Mouse (Mus musculus): ENCODE measurements around the gene Socs7. TPM values are rescaled to one million over a fixed set of nuclear protein-coding genes. Genes with fewer than 3 reads are reported as not detected.

The Socs7 gene
- polyA plus RNA-seq, 1 experiment = 6.0 TPM

DNA sequence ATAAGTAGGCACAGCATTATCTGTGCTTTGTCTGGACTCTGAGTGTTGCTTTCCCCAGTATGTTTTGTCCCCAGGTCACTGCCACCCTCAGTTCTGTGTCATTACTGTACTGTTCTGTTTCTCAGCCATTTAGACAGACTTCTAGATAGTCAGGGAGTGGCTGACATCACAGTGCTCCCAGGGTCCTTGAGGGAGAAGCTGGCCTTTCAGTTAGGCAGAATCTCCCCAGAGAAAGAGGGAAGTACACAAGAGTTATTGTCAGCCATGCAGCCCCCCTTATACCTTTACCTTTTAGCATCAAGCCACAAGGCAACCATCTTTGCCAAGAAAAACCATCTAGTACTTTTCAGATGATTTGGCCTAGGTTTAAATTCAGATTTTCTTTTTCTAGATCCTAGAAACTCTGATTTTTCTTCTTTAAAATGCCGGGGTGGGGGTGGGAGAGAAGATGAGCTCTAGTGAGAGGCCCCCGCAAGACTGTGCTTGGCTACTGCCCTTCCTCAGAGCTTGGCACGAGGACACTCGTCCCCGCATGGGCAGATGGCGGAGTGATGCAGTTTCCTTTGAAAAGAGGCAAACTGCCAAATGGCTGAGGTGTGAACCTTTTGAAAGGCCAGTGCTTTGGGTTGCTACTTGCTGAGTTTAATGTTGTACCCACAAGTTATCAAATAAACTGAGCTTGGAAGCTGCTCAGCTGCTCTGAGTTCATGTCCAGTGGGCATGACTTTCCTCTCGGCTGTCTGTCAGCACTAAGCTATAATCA lies 8.2 kb downstream of the Socs7 start:
- H3K4me3 ChIP-seq (ENCODE audit: extremely low read depth, insufficient read depth, insufficient read length) = no peak overlapping the region
- H3K27me3 ChIP-seq (ENCODE audit: control insufficient read depth, insufficient read depth, low read length) = no peaks in the 10 kb centered on the region
- no peak overlapping the region for H3K27ac ChIP-seq (ENCODE audit: insufficient read depth, low read length)
- 89% methylated on average over 7 of the region's 7 CpGs for WGBS
- H3K36me3 ChIP-seq (ENCODE audit: control insufficient read depth, insufficient read depth, low read length) = peaks cover 4% of the 10 kb centered on the region; the same call in 1 of the 2 replicates
- H3K4me1 ChIP-seq (ENCODE audit: control insufficient read depth, insufficient read depth, insufficient read length) = no peaks in the 10 kb centered on the region; the same call in 1 of the 2 replicates
- no peak for TF ChIP-seq POLR2A (IDR thresholded peaks at IDR 0.05; ENCODE audit: low read depth, low read length)
- TF ChIP-seq CTCF (IDR thresholded peaks at IDR 0.05; ENCODE audit: extremely low read depth, insufficient read depth, insufficient read length, insufficient replicate concordance) = no peak
- DNase-seq (ENCODE audit: low read depth in 1 of 2, low spot score in 2 of 2) = no peak

GRCm38 (mm10) chr11:97372159-97372864 lies 10.0 kb downstream of the Socs7 start:
- H3K36me3 ChIP-seq (ENCODE audit: control insufficient read depth, insufficient read depth, low read length) = peaks cover 4% of the 10 kb centered on the region; the same call in 1 of the 2 replicates

GRCm38 (mm10) chr11:97373402-97373801 lies 11.1 kb downstream of the Socs7 start:
- Histone ChIP-seq H3K36me3 (ENCODE audit: control insufficient read depth, insufficient read depth, low read length) (peaks cover 4% of the 10 kb centered on the region; the same call in 1 of the 2 replicates), H3K4me3 (ENCODE audit: extremely low read depth, insufficient read depth, insufficient read length) (no peak overlapping the region), H3K27me3 (ENCODE audit: control insufficient read depth, insufficient read depth, low read length) (no peaks in the 10 kb centered on the region), H3K4me1 (ENCODE audit: control insufficient read depth, insufficient read depth, insufficient read length) (no peaks in the 10 kb centered on the region), H3K27ac (ENCODE audit: insufficient read depth, low read length) (no peak overlapping the region)
- DNase-seq (ENCODE audit: low read depth in 1 of 2, low spot score in 2 of 2) = no peak
- 96% methylated on average over 2 of the region's 2 CpGs for WGBS
- no peak for TF ChIP-seq POLR2A (IDR thresholded peaks at IDR 0.05; ENCODE audit: low read depth, low read length)
- TF ChIP-seq CTCF (IDR thresholded peaks at IDR 0.05; ENCODE audit: extremely low read depth, insufficient read depth, insufficient read length, insufficient replicate concordance) = no peak

More at GRCm38 (mm10) chr11:97372159-97372864, 10.0 kb downstream of the Socs7 start:
- no peak for DNase-seq (ENCODE audit: low read depth in 1 of 2, low spot score in 2 of 2)
- whole genome bisulfite sequencing = 95% methylated on average over 6 of the region's 6 CpGs
- no peak for TF ChIP-seq CTCF (IDR thresholded peaks at IDR 0.05; ENCODE audit: extremely low read depth, insufficient read depth, insufficient read length, insufficient replicate concordance)
- Histone ChIP-seq H3K27me3 (ENCODE audit: control insufficient read depth, insufficient read depth, low read length) (no peaks in the 10 kb centered on the region), H3K27ac (ENCODE audit: insufficient read depth, low read length) (no peak overlapping the region), H3K4me1 (ENCODE audit: control insufficient read depth, insufficient read depth, insufficient read length) (no peaks in the 10 kb centered on the region; the same call in 1 of the 2 replicates), H3K4me3 (ENCODE audit: extremely low read depth, insufficient read depth, insufficient read length) (no peak overlapping the region)

GRCm38 (mm10) chr11:97380036-97380435 lies 17.7 kb downstream of the Socs7 start:
- WGBS = 87% methylated on average over 3 of the region's 3 CpGs
- Histone ChIP-seq H3K27ac (ENCODE audit: insufficient read depth, low read length) (no peak overlapping the region), H3K36me3 (ENCODE audit: control insufficient read depth, insufficient read depth, low read length) (peaks cover 17% of the 10 kb centered on the region), H3K4me3 (ENCODE audit: extremely low read depth, insufficient read depth, insufficient read length) (no peak overlapping the region), H3K4me1 (ENCODE audit: control insufficient read depth, insufficient read depth, insufficient read length) (no peaks in the 10 kb centered on the region), H3K27me3 (ENCODE audit: control insufficient read depth, insufficient read depth, low read length) (no peaks in the 10 kb centered on the region)
- DNase-seq (ENCODE audit: low read depth in 1 of 2, low spot score in 2 of 2) = no peak
- TF ChIP-seq POLR2A (IDR thresholded peaks at IDR 0.05; ENCODE audit: low read depth, low read length) (no peak), CTCF (IDR thresholded peaks at IDR 0.05; ENCODE audit: extremely low read depth, insufficient read depth, insufficient read length, insufficient replicate concordance) (no peak)

GRCm38 (mm10) chr11:97383017-97383416 lies 20.7 kb downstream of the Socs7 start:
- Histone ChIP-seq H3K4me3 (ENCODE audit: extremely low read depth, insufficient read depth, insufficient read length) (no peak overlapping the region), H3K36me3 (ENCODE audit: control insufficient read depth, insufficient read depth, low read length) (peaks cover 15% of the 10 kb centered on the region), H3K27me3 (ENCODE audit: control insufficient read depth, insufficient read depth, low read length) (no peaks in the 10 kb centered on the region), H3K27ac (ENCODE audit: insufficient read depth, low read length) (no peak overlapping the region), H3K4me1 (ENCODE audit: control insufficient read depth, insufficient read depth, insufficient read length) (no peaks in the 10 kb centered on the region)
- no peak for DNase-seq (ENCODE audit: low read depth in 1 of 2, low spot score in 2 of 2)
- TF ChIP-seq POLR2A (IDR thresholded peaks at IDR 0.05; ENCODE audit: low read depth, low read length) (no peak), CTCF (IDR thresholded peaks at IDR 0.05; ENCODE audit: extremely low read depth, insufficient read depth, insufficient read length, insufficient replicate concordance) (no peak)
- 96% methylated on average over 2 of the region's 2 CpGs for WGBS

GRCm38 (mm10) chr11:97383764-97384163 lies 21.4 kb downstream of the Socs7 start:
- no peak overlapping the region for H3K27ac ChIP-seq (ENCODE audit: insufficient read depth, low read length)
- no peaks in the 10 kb centered on the region for H3K27me3 ChIP-seq (ENCODE audit: control insufficient read depth, insufficient read depth, low read length)
- 80% methylated on average over 2 of the region's 2 CpGs for WGBS
- TF ChIP-seq CTCF (IDR thresholded peaks at IDR 0.05; ENCODE audit: extremely low read depth, insufficient read depth, insufficient read length, insufficient replicate concordance) = no peak
- TF ChIP-seq POLR2A (IDR thresholded peaks at IDR 0.05; ENCODE audit: low read depth, low read length) = no peak
- no peak for DNase-seq (ENCODE audit: low read depth in 1 of 2, low spot score in 2 of 2)
- no peaks in the 10 kb centered on the region for H3K4me1 ChIP-seq (ENCODE audit: control insufficient read depth, insufficient read depth, insufficient read length)
- H3K4me3 ChIP-seq (ENCODE audit: extremely low read depth, insufficient read depth, insufficient read length) = no peak overlapping the region
- peaks cover 14% of the 10 kb centered on the region for H3K36me3 ChIP-seq (ENCODE audit: control insufficient read depth, insufficient read depth, low read length)

Measured in spleen, adult 2 months (tissue).